Mouse (Mus musculus) cerebellum, adult 11-12 months (tissue): Measurements from ENCODE around the gene Chml.

ENCODE experiments used
- DNase-seq: peaks from one replicate; pipeline ENCODE4 v3.0.0; 2022

Gene Chml

DNA sequence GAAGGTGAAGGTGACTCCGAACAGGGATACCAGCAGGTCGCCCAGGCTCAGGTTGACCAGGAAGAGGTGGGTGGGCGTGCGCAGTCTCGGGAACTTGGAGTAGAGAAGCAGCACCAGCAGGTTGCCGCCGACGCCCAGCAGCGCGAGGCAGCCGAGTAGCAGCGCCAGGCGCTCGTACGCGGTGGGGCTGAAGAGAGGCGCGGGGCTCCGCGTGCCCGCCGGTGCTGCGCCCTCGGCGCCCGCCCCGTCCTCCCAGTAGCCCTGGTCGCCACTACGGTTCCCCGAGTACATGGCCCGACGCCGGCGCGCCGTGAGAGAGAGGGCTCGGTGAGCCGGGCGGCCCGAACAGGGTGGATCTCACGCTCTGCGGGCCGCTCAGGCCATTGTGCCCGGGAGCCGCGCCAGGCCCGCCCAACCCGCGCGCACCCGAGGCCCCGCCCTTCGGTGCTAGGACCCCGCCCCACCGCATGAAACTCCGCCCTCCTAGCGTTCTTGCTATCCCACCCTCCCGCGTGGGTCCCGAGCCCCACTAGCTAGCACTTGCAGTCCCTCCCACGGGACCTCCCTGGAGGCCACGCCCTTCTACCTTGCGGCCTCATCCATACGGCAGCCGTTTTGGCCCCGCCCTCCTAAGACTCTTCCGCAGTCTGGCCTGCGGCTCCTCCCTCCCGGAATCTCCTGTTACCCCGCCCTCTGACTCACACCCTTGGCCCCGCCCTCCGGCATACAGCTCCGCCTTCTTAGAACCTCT is at the start of gene Chml, which contains the start of gene Opn3:
Gene Chml, minus strand, starts transcription at position 656 of the 751 bp plus-strand sequence.
Gene Opn3, minus strand, starts transcription at position 531 of the 751 bp plus-strand sequence.
- peak; percentile 98 for DNase-seq

DNA sequence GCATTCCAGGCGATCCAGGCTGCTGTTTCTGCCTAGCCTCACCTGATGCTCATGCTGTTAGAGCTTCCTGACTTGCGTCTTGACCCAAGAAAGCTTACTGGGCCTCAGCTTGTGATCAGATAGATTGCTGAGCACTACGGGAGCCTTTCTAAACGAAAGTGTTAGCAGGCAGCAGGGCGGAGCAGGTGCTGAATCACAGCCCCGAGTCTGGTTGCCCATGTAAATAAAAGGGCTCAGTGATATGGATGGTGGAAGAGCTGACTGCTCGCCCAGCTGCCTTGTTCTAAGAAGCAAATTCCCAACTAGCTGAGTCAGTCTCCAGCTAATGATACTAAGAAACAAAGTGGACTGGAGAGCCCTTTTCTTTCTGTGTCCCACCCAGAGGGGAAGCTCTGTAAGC is 33.1 kb upstream of the Chml start:
- DNase-seq, result no peak

DNA sequence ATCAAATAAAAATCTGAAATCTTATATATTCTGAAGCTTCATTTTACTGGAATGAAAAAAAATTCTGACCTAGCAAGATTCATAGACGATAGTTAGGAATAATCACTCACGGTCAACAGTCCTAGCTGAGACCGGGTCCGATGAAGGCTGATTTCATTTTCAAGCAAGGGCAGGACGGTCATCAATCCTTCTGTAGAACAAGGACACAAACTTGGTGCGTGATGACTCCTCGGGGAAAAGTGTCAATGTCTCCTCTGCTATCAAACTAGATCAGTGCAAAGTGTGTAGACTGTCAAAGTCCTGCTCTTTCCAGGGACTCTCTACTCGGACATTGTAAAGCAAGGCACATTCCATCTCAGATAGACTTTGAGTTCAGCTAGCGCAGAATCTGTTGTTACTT is 24.1 kb upstream of the Chml start:
- no peak for DNase-seq

DNA sequence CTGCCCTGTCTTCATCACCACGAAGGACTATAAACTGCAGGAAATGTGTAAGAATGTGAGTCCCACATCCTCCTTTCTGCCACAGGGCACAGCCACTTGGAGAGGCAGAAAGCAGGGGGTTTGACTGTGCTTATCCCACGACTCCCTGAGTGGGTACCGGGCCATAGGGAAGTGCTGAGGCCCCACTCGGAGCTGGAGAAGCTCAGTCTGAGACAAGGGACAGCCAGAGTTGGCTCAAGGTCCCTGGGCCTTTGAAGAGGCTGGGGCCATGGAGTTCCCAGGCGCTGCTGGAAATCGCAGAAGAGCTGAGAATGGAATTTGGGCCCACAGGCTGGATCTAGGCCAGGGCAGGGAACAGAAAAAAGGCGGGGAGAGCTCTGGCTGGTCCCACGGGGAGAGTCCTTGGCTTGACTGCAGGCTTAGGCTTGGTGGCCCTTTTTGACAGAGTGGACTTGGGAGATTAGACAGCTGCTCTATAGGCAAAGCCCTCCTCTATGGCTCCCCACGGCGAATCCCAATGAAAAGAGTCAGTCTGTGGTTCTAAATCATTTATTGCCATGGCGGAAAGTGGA is 19.7 kb upstream of the Chml start:
- DNase-seq, result no peak

DNA sequence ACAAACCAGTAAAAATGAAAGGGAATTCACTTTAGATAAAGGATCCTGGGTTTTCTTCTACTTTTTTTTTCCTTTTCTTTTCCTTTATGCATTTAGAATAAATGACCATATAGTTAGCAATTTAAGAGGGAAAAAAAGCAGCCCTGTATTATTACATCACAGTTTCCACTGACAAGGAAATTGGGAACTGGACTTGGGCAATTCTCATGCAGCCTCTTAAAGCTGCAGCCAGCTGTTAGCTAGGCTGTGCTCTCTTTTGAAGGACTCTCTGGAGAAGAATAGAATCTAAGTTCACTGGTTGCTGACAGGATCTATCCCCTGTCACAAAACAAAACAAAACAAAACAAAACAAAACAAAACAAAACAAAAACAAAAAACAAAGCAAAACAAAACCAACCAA is 15.3 kb upstream of the Chml start:
- DNase-seq, result no peak

DNA sequence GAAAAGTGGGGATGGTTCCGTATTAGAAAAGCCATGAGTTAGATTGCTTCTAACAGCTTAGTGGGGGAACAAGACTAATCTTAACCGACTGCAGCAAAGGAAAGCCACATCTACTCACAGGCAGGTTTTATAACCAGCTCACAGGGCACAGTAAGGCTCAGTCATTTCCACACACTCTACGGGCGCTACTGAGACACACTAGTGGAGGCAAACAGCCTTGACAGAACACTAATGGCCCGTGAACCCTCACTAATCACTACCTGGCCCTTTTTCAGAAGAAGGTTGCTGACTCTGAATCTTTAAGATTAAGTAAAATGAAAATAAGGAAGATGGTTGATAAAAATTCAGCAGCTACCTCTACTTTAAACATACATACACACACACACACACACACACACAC is 14.9 kb upstream of the Chml start:
- DNase-seq, result no peak

DNA sequence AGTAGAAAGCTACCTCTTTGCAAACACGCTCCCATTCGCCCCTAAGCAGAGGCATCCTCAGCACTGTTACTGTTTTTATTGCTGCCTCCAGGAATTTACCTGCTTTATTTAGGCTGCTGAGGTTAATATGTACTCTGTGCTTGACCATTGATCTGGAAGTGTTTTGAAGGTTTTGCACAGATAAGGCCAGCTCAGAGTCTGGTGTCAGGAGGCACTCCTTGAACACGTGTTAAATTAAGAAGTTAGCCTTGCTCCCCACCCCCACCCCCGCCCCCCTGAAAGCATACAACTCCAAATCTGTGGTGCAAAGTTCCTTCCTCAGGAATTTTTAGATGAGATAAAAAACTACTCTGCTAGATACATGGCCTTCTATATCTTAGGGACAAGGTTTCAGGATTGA is 8.4 kb upstream of the Chml start:
- no peak for DNase-seq

DNA sequence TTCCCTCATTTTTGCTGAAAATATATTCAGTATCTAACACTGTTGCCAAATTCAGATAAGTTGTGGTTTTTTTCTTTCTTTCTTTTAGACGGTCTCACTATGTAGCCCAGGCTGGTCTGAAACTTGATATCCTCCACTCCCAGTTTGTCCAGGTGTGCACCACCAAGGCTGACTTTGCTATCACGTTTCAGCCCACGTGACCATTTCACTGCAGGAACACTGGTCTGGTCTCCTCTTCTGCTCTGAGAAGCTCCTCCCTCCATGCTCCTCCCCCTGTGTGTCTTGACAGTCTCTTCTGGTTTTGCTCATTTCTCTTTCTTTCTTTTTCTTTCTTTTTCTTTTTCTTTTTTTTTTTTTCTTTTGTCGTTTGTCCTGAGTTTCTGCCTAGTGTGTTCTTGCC is 7.1 kb upstream of the Chml start:
- DNase-seq, result no peak

DNA sequence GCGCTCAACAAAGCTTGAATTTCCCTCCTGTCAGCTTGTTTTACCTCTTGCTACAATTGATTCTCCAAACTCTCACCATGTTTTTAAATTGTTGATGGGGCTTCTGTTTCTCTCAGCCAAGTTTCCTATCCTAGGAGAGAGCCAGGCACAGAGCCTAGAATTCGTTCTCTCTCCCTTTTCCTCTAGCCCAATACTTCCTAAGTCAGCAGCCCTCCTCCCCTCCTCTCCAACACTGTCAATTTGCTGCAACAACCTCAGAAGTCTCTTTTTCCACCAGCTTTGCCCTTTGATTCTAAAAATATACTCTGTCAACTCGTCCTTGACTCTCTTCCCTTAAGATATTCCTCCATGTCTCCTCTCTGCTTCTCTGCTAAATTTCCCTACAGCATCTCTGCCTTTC is 6.7 kb upstream of the Chml start:
- no peak for DNase-seq

DNA sequence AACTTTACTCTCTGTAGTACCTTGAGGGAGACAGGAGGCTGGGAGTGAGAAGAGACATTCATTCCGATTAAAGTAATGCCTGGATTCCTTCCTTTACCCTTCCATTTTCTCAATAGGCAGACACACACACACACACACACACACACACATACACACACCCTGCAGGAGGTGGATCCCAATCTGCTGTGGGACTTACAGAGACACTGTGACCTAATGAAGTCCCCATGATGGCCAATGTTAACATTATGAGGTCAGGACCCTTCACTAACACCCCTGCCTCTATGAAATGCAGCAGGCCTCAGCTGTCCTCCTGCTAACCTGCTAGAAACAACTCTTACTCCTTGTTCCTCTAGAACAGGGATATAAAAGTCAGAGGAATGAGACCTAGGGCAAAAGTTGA is 5.6 kb upstream of the Chml start, which contains the start of gene Wdr64:
Gene Wdr64, plus strand, starts transcription at position 301 of the 400 bp plus-strand sequence.
- DNase-seq, result no peak

DNA sequence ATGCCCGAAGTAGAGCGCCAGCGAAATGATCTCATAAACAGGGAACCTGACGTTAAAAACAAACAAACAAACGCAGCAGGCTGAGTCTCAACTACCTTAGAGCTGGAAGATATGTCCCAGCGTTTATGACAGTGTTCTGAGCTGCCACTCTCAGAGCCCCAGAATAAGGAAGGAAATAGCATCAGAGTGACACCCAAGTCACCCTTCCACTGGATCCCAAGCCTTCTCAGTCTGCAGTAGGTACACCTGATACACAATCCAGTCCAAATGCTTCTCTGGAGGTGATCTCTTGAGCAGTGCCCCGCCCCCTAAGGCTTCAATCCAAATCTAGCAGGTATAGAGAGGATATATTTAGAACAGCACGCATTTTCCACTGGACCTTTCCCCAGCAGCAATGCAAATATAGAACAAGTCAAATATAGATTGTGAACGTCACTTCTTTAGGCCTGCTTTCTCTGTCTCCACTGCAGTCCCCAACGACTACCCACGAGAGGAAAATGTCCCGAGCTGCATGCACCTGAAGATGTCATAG is 794 bp upstream of the Chml start:
- DNase-seq, result peak; percentile 42

DNA sequence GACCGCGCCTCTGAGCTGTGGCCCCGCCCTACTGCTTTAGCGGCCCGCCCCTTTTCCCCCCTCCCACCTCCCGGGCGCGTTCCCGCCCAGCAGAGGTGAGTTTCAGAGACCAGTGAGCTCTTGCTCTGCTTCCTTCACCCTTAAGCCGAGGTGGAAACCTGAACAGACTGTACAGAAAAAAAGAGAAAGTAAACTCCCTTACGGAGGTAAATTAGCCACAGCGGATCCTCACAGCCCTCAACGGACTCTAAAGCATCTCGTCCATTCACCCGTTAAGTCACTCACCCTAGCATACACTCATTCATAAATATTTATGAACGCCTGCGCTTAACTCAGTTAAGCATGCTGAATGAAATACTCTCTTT is 278 bp upstream of the Chml start:
- DNase-seq, result no peak

DNA sequence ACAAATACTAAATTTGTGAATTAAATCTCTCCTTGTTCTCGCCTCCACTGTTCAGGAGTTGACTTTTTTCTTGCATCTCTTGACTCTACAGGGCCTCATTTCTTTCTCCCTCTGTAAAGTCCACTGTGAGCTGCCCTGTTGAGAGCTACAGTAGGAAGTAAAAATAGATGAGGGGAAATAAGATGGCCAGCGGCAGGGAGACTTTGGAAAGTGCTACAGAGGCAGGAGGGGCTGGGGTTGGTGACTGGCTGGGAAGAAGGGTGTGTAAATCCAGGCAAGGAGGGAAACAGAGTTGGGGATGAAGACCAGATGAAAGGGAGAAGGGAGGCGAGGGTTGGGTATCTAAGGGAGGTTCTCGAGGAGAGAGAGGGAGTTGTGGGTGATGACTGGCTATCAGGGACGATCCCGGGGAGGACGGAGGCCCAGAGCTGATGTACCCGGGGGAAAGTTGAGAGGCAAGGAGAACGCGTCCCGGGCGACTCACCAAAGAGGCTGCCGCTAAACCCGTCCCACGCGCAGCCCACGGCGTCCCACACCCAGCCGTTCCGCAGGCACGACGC is 935 bp downstream of the Chml start:
- no peak for DNase-seq

DNA sequence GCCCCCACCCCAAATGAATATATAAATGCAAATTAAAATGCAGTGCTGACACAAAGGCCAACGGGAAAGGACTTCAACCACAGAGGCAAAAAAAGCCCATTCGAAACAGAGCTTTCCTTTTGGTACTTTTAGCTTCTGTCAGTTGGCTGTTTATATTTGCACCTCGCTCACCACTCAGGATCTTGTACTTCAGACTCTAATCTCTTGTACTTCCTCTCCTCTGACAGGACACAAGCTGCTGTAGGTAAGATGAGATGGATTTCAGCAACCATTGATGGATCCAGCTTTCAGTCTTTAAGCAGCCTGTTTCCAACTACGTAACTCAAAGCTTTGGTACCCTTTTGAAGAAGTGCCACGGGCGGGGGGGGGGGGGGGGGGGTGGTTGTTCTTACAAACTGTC is 11.7 kb downstream of the Chml start:
- DNase-seq, result no peak

DNA sequence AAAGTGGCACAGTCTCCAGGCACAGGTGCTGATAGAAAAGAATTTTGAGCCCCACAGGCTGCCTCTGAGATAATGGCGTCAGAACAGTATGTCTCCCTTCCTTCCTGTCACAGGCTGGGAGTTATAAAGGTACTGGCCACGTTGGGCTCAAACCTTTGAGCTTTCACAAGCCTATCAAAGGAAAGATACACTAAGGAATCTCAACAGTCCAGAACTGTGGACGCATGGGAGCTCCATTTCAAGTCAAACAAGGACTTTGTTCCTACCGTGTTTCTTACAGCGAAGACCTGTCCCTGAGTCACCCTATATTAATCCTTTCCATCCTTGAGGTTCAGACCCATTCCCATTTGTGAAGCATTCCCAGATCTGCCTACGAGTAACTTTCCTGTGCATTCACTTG is 15.2 kb downstream of the Chml start:
- no peak for DNase-seq

DNA sequence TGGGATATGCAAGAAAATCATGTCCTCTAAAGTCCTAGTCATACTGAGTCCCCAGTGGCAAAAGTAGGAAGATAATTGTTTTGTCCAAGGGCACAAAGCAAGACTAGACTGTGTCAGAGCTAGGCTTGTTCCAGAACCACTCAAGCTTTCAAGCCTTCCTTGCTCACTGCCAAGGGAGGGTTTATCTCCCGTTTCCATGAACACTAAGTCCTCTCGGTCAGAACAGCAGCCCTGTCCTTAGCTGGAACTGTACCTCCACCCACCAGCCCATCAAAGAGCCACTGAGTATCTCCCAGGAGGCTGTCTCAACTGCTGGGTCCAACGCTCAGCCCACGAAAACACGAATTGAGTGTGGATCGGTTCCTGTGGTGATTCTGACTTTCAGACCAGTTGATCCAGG is 17.6 kb downstream of the Chml start:
- DNase-seq, result no peak

DNA sequence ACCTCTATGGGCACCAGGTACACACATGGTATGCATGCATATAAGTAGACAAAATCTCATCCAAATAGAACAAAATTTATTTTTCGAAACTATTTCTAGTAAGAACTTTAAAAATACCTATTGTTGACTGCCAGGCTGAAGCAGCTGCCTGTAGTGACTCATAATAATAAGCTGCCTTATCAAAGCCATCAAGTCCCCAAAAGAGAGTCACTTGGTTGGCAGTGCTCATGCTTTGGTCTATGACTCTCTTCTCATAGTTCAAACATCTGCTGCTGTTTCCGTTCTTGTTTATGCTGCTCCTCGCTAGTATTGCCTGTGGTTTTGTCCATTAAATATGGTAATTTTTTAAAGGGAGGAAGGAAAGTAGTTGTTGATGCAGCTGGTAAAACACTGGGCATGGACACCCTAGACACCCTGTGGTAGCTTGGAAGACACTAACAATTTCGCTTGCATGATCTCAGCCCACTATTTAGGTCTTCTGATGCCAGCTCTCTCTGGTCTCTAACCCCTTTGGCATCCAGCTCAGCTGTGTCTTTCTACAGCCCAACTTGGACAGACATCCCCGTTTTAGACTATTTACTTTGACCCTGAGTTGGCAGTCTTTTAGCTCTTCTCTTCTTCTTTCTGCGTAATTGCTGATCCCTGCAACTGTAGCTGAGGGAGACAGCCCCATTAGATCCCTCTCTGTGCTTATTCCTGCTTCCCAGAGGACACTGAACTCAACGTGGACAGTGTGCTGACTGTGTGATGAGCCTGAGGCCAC is 19.0 kb downstream of the Chml start:
- no peak for DNase-seq

DNA sequence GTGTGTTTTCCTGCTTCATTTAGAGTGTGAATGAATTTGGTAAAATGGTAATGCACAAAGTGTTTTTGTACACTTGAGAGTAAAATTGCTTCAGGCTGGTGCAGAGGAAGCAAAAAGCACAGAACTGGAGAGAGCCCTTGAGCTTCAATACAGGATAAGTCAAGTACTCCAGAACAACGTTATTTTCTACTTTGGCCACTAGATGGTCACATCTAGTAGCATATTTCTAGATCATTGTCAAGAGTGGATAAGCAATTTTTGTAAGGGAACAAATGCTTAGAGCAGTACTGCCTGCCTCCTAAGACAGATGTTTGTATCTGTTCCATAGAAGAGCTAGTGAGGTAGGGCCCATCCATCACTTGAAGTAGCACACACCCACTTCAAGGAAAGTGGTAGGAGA is 21.1 kb downstream of the Chml start:
- no peak for DNase-seq

DNA sequence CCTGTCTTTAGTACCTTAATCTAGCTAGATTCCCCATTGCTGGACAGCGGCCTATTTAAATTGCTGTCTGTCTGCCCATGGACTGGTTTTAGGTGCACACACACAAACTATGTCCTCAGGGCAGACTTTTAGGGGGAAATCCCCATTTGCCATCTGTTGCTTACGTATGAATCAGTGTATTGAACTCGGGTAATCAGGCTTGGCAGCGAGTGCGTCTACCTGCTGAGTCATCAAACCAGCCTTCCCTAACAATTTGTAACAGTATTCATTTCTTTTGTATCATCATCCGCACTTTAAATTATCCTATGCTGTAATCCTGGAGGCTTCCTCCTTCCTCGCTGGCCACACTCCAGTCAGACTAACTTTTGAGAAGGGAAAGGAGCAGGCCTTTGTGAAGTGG is 22.7 kb downstream of the Chml start:
- DNase-seq, result no peak

DNA sequence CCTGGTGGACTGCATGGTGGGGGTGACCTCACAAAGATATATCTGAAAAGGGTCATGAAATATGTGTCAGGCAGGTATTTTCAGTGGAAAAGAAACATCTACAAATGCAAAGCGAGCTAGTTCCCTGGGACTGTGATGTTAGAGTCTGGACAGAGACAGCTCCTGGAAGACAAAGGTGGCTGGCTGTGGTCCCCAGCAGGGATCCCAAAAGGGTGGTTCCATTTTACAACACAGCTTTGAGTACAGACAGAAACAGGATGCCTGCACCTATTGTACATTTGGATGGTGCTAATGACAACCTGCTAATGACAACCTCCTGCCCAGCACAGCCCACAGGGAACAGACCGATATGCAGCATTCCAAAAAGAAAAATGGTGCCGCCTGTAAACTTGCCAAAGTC is 23.2 kb downstream of the Chml start:
- no peak for DNase-seq

DNA sequence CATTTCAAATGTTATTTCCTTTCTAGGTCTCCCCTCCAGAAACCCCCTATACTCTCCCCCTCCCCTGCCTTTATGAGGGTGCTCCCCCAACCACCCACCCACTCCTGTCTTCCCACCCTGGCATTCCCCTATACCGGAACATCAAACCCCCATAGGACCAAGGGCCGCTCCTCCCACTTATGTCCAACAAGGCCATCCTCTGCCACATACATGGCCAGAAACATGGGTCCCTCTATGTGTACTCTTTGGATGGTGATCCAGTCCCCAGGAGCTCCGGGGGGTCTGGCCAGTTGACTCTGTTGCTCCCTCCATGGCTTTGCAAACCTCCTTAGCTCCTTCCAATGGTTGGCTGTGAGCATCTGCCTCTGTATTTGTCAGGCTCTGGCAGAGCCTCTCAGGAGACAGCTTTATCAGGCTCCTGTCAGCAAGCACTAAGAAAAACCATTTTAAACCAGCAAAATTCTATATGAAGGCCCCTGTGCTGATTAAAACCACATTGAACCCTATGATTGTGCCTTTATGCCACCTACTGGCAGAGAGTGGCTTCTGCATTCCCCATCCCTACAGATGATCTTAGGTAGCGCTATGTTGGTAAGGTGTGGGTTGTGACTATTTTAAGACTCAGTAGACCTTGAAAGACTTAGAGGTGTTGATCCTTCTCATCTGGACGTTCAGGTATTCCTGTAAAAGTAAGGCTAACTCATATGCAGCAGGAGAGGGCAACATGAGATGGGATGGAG is 23.9 kb downstream of the Chml start:
- DNase-seq, result no peak

DNA sequence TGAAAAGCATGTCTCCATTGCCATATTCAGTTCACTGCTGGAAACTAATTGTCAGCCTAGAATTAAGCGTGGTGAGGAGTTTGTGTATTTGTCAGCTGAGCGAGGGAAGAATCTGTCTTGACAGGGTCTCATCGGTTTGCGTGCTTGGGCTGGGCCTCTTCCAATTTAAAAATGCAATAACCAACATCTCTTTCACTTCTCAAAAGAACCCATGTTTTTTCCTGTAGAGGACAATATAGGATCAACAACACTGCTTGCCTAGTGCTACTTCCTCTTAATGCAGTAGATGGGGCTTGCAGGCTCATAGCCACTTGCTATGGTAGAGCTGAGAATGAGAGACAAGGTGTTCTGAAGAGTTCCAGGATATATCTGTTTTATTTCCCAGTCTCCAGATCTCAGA is 32.8 kb downstream of the Chml start:
- no peak for DNase-seq

DNA sequence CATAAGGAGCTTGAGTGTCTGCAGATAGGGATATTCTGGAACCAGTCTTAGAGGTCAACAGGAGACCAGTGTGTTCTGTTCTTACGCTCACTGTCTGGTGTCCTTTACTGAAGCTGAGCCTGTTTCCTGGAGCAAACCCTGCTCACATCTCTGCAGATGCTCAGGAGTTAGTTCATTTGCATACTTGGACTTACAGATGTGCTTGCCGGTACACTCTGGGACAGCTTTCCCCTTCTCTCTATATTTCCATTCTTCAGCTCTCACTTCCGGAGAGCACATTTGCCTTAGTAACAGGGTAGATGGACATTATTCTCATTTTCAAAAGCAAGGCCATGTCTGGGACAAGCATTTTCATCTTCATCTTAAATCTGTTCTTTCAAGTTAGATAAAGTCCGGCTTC is 44.1 kb downstream of the Chml start:
- DNase-seq, result no peak
